Mouse (Mus musculus): ENCODE data around the gene Ap2a1.

The Ap2a1 gene

DNA sequence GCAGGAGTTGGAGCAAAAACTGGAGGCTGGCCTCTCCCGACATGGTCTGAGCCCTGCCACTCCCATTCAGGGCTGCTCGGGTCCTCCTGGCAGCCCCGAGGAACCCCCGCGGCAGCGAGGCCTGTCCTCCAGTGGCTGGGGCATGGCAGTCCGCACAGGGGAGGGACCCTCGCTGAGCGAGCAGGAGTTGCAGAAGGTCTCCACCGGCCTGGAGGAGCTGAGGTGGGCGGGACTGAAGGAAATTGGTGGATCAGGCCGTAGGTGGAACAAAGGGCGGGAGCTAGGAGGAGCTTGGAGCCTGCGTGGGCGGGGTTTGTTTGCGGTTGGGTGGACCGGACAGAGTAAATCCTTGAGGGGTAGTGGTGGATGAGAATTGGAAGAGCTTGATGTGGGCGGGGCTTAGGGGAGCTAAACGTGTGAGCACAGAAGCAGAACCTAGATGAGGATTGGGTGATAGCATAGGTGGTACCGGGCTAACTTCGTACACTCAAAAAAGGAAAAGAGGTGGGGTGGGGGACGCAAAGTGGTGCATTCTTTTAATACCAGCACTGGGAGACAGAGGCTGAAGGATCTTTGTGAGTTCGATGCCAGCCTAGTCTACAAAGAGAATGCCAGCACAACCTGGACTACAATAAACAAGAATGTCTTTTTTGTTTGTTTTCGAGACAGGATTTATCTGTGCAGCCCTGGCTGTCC lies 23.5 kb upstream of the Ap2a1 start:
- peak; percentile 100 for DNase-seq

DNA sequence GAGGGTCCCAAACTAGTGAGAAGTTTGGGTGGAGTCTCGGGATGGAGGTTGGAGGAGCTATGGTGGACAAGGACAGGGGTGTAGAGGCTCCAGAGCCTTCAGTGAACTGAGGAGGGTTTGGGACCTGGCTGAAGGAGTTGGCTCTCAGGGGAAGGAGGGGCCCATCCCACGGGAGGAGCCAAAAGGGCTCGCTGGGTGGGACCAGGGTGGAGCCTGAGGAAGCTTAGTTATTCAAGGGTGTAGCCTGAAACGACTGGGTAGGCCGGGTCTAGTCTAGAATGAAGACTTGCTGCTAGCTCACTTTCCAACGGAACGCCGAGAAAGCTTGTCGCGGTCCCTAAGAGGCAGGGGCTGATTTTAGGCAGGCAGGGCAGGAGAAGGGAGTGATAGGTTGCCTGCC lies 22.7 kb upstream of the Ap2a1 start:
- DNase-seq: peak; percentile 98

DNA sequence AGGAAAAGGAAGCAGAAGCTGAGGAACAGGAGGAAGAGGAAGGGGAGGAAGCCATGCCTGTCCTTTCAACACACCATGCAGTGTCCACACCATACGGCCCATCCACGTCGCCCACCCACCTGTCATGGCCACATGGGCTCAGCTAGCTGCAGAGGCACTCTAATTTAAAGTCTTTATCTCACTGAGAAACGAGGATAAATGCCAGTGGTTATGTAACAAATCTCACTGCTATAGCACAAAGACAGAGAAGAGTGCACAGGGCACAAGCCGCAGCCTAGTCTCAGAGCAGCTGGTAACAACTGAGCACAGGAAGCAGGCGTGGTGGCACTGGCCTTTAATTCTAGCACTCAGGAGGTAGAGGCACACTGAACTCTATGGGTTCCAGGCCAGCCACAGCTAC lies 20.6 kb upstream of the Ap2a1 start:
- DNase-seq: peak; percentile 66

DNA sequence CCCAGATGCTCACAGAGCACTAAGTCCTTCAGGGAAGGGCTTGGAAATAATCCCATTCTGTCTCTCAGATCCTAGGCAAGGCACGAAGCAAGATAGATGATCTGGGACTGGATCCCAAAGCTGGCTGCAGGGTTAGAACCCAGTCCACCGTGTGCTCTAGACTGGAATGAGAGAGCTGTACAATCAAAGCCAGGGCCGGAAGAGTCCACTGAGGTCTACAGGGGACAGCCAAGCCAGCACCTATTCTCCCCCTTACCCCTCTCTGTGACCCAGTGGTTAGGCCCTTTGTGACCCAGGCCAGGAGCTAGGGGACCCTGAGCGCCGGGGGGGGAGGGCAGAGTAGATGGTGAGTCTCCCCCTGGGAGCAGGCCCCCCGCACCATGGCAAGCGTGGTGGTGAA lies 13.6 kb upstream of the Ap2a1 start, which contains the start of gene Tsks:
TSS of gene Tsks (plus strand) at position 301 of the 400 bp plus-strand sequence.
- DNase-seq: no peak

DNA sequence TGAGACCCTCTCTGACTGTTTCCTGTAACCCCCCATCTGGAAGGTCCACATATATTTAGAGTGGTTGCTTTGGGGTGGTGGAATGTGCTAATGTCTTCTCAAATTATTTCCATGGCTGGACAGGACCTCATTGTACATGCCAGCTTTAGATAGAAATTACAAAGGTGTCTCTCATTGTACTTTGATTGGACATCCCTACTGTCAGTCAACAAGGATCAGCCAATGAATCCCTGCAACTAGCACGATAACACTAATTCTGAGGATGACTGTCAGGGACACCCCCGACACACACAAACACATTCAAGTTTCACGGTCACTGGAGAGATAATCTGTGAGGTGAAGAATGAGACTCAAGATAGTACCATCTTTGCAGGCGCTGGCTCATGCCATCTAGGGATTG lies 9.4 kb upstream of the Ap2a1 start:
- no peak for DNase-seq

DNA sequence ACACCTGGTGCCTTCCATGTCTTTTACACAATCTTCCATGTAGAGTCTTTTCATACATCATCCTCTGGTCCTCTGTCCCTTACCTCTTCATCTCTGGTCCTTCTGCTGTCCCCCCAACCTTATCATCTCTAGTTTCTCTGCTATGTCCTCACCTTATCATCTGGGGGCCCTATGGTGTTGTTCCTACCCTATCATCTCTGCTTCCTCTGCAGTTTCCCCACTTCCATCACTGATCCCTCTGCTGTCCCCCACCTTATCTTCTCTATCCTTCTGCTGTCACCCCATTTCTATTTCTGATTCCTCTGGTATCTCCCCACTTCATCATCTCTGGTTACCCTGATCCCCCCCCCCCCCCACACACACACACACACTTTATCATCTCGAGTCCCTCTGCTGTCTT lies 726 bp downstream of the Ap2a1 start:
- no peak for DNase-seq

GRCm38 (mm10) chr7:44925468-44925867 lies 3.8 kb downstream of the Ap2a1 start:
- DNase-seq: peak; percentile 92

DNA sequence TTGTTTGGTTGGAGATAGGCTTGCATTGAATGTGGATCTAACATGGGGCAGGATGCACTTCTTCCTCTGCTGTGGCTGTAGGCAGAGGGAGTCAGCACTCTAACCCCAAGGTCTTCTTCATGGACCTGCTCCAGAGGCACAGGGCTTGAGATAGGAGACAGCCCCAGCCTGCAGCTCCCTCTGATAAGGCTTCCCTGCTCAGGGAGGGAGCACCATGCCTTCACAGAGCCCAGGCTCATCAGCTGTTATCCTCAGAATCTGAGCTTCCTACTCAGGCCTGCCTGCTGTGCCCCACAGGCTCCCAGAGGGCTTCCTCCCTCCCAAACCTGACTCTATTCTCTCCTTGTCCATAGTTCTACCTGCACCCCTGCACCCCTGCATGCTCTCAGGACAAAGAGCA lies 6.8 kb downstream of the Ap2a1 start:
- peak; percentile 85 for DNase-seq

- DNase-seq: no peak
These were observed 10.2 kb downstream of the Ap2a1 start for GRCm38 (mm10) chr7:44919127-44919526.

DNA sequence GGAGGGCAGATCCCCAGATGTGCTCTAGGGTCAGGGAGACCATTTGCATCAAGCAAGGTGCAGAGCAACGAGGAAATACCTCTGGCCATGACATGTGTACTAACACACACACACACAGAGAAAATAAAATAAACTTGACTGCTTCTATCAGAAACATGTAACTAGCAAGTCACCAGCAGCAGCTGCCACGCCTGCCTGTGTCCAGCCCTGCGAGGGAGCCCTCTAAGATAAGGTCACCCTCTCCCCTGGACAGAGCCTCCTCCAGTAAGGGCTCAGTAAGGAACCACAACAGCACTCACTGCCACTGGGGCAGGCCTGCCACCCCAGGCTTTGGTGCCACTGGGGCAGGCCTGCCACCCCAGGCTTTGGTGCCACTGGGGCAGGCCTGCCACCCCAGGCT lies 11.1 kb downstream of the Ap2a1 start:
- peak; percentile 58 for DNase-seq

GRCm38 (mm10) chr7:44916881-44917280 lies 12.4 kb downstream of the Ap2a1 start:
- peak; percentile 90 for DNase-seq

DNA sequence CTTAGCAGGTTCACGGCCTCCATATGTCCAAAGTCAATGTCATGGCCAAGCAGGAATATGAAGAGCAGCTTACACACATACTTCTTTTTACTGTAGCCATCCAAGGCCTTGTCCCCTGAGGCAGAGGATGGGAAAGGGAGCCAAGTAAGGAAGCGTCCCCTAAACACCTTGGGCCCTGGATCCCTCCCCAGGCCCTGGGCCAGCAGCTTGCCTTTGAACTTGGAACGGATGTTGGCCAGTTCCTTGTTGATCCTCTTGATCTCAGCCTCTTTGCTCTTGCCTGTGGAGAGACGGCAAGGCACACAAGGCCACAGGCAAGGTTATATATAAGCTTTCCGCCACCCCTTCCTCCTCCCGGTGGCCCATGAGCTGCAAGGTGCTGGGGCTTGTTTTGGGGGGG lies 13.1 kb downstream of the Ap2a1 start:
- DNase-seq: peak; percentile 92

DNA sequence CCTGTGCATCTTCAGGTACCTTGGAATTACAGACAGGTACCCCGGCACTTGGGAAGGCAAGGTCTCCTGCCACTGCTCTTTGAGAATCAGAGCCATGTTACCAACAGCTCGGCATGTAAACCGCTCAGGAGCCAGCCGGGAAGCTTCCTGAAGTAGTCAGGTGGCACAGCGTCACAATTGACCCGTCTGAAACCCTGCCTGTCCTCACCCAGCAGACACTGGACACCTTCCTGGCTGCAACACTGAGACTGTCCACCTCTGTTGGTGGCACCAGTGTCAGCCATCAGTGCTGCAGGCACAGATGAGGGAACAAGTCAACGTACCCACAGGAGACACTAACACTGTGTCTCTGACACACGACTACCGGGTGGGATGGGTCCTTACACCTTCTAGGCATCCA lies 14.0 kb downstream of the Ap2a1 start:
- DNase-seq: peak; percentile 79

- peak; percentile 79 for DNase-seq
These were observed 14.9 kb downstream of the Ap2a1 start for GRCm38 (mm10) chr7:44914396-44914795.

DNA sequence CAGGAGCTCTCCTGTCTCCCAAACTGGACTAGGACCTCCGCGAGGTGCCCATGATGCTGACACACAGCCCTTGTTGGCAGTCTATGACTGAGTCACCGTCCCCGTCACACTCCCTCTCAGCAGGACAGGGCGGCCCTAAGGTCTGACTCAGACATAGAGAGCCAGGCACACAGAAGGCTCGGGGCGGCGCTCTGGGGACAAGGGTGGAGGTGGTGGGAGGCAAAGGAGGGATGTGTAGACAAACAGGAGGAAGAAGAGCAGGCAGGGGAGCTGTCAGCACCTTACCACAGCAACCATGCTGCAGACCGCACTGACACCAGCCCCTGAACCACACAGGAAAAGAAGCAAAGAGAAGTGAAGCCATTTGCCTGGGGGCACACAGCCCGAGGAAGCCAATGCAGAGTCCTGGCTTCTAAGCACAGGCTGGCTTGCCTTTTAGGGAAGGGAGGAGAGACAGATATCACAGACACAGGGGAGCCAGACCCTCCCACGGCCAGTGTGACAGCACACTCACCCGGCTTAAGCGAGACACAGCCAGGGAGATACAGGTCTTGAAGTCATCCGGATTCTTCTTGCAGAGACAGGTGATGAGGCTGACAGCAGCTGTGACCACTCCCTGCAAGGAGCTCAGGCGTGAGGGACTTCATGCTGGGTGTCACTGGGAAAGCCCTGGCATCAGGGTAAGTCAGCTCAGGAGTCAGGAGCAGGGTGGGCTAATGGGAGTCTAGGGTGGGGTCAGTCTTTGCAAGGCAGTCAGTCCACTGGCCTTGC lies 20.4 kb downstream of the Ap2a1 start:
- DNase-seq: peak; percentile 91

DNA sequence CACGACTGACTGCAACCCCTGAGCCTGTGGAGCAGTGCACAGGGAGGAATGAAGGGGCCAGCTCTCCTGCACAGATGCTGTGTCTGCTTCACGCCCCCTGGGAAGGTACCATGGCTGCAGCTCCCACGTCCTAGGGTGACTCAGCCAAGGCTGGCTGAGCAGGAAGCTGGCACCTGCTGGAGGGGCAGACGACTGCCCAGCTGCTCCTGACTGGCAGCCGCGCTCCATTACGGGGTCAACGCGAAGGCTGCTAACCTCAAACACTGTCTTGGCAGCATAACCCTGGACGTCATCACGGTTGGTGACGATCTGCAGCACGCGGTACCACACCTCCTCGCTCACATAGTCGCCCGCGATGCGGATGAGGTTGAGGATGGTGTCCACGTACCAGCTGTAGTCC lies 23.9 kb downstream of the Ap2a1 start:
- DNase-seq: no peak

- DNase-seq: no peak
These were observed 28.0 kb downstream of the Ap2a1 start for GRCm38 (mm10) chr7:44901230-44901722.

DNA sequence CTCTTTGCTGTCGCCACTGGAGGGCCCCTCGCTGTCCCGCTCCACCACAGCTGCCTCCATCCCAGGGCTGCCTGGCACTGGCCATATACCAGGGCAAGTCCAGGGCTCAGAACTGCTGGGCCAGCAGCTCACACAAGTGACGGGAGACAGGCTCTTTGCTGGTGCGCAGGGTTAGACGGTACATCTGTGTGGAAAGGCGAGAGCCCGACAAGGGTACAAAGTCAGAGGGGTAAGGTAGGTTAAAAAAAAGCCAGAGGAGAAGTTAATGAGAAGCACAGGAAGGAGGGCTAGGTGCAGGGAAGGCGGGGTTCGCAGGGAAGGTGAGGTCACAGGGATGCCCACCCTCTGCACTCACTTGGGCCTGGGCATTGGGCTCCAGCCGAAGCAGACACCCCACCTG lies 28.7 kb downstream of the Ap2a1 start:
- no peak for DNase-seq

GRCm38 (mm10) chr7:44898607-44899006 lies 30.7 kb downstream of the Ap2a1 start:
- peak; percentile 97 for DNase-seq

DNA sequence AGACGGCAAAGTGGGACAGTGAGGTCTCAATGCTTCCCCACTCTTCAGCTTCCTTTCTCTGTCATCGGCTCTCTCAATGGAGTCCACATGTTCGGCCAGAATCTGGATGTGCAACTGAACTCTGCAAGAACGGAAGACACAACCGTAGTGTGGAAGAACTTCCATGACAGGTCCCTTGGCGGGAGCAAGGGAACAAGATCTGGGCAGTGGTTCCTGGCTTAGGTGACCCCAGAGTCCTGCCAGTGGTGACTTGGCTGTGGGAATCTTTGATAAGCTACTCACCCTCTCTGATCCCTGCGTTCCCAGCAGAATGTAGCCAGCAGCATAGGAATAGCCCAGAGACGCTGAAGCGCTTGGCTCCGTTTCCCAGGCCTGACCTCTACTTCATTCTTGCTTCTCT lies 32.8 kb downstream of the Ap2a1 start:
- peak; percentile 97 for DNase-seq

- DNase-seq: peak; percentile 99
These were observed 33.5 kb downstream of the Ap2a1 start, which contains the start of gene Fuz for GRCm38 (mm10) chr7:44895593-44896434. Gene Fuz, plus strand, starts transcription at chr7:44896079.

GRCm38 (mm10) chr7:44895206-44895592 lies 34.1 kb downstream of the Ap2a1 start:
- DNase-seq: no peak

- DNase-seq: no peak
These were observed 35.1 kb downstream of the Ap2a1 start for GRCm38 (mm10) chr7:44894175-44894574.
